Mouse (Mus musculus) 416B (cell line): ENCODE measurements around the gene Cxcl1.
A peak's percentile ranks its signal among the peaks of the same experiment; 100 is the strongest.
"Not testable (repeated sequence)": the region's sequence is repeated elsewhere in the genome, so short reads cannot be mapped to it uniquely, and the experiment has no call there.

ENCODE experiments used
- DNase-seq: peaks from one replicate; pipeline ENCODE4 v3.0.0; 2011; ENCODE audit warnings: low read depth

Gene Cxcl1

DNA sequence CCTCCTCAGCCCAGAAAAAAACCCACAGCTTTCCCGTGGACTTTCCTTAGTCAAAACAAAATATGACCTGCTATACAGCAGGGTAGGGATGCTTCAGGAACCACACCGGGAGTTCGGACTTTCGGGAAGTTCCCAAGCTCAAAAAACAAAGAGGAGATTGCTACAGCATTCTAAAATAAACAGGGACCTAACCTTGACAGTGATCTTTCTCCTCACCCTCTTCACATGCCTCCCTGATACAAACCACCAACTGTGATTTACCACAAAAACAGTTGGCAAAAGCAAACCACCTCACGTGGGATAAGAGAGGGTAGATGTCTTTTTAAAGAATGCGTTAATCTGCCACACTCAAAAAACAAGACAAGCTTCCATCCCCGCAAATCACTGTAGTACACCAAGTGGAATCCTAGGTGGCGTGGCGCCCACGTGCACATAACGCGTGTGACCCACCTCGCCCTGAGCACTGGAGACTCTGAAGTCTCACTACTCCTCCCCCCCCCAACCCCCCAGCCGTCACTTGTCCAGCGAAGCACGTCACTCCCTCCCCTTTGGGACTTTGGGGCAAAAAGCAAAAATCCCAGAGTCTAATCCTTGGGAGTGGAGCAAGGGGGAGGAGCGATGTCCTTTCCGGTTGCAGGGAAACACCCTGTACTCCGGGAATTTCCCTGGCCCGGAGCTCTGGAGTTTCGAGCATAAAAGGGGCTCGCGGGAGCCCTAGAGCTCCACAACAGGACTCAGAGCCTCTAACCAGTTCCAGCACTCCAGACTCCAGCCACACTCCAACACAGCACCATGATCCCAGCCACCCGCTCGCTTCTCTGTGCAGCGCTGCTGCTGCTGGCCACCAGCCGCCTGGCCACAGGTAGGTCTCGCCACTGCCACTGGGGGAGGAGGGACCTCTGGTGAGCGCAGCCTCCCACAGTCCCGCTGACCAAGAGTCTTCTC lies at the start of gene Cxcl1:
Gene Cxcl1, plus strand, starts transcription at position 723 of the 945 bp plus-strand sequence.
- no peak for DNase-seq

DNA sequence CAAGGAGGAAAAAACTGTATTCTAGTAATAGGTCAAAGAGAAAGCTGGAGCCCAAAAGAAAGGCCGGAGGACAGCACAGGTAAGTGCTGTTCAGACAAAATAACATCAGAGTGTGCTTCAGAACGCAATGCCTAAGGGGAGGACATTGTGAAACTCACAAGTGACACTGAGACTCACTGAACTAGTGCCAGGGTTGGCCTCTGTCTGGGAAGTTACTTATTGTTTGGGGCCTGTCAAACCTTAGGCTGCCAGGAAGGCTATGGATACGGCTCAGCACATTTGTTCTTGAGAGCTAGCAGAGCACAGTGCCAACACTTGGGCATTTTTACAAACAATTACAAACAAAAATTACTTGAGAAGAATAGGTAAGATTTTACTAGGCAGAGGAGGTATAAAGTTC lies 47.1 kb upstream of the Cxcl1 start:
- no peak for DNase-seq

DNA sequence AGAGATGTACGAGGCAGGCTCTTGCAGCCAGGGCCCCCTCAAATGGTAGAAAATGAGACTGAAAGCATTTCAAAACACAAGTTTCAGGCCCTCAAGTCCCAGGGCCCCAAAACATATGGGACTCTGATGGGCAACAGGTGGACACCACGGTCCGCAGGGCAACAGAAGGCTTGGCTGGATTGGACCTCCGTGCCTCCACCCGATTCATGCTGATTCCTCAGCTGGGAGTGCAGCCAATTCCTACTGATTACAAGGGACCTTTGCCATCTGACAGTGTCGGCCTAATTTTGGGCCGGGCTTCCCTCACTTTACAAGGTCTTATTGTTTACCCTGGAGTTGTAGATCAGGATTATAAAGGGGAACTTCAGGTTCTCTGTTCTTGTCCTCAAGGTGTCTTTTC lies 40.9 kb upstream of the Cxcl1 start:
- DNase-seq: not testable (repeated sequence)

DNA sequence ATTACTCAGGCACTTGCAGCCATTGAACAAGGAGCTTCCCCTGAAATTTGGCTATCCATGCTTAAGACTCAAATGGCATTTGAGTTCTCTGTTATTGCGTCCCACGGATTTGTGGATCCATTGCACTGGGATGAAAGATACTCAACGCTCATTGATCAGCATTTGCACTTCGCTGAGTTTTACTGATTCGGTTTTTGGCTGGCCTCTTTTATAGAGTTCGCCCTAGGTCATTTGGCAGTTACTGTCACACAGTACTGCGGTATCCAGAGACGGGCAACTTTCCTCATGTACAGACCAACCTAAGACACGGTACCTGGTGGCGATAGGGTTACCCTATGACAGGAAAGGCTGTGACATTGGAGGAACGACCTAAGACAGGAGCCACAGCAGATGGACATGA lies 39.6 kb upstream of the Cxcl1 start:
- DNase-seq: not testable (repeated sequence)

DNA sequence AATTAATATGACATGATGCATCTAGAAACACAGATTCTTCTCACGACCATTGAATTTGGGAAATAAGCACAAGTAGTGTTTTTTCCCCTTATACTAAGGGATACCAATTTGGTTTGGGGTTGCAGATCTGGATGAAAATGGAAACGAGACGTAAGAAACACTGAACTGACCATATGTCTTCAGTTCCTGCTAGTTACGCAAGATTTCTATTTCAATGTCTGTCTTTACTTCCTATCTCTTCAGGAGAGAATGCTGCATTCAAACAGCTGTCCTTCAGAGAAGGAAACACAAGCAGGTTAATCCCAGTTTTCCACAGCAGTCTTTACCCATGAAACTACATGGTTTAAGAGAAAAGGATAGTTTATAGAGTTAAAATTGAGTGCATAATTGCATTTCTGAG lies 37.8 kb upstream of the Cxcl1 start:
- DNase-seq: peak; percentile 50

DNA sequence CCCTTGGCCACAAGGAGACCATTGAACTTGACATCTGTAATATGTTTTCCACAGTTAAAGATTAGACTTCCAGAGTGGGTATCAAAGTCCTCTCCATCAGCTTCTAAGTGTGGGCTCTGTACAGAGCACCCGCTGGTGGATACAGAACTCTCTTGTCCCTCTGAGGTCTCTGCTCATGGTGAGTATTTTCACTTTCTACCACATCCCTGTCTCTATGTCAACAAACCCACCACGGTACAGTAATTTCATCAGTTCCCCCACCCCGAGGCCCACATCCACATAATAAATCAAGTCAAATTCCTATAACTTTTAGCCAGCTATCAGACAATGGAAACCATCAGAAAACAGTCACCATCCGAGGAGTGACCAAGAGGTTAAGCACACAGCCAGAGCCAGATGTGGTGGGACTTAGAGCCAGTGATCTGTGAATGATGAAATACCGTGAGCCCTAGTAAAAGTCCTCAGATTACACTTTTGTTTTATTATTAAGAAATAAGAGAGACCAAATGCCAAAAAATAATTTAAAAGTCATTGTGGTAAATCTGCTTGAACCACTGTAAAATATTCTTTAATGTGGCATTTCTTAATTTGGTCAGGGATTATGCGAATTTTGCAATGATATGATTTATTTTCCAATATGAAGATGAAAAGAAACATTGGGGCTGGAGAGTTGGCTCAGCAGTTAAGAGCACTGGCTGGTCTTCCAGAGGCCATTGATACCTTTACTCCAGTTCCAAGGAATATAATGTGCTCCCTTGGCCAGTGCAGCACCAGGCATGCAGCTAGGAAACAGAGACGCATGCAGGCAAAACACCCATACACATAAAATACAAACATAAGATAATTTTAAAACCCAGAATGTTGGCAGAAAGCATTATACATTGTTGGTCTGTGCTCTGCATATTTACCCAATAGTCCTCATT lies 35.5 kb upstream of the Cxcl1 start:
- no peak for DNase-seq

DNA sequence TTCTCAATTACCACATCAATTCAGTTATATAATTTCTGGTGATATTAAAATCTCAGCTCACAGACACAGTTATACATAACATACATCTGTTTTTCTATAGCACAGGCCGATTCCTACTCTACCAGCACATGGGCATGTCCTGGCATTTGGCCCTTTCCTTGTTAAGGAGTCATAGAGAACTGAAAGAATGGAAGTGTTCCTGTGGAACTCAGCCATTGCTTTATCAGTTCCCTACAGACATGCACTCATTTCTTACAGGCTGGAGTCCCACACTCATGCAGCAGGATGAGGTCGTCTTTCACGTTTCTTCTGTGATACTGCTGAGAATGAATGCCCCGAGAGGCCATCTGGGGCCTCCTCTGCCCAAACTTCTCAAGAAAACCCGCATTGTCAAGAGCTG lies 33.6 kb upstream of the Cxcl1 start:
- no peak for DNase-seq

DNA sequence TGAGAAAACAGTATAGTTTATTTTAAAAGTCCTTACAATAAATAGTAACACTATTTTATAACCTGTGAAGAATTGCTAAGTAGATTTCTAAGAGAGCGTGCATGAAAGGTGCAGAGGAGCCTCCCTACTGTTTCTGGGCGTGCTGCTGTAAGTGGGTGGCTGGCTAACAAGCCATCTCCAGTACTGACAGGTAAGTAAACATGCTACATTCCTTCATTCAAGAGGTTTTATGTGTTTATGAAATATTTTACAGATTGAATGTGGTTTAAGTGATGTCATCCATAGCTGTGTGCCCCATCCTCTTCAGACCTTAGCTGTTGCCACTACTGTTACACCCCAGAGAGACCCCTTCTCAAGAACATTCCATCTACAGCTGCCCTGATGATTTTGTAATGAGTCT lies 32.6 kb upstream of the Cxcl1 start:
- DNase-seq: no peak

DNA sequence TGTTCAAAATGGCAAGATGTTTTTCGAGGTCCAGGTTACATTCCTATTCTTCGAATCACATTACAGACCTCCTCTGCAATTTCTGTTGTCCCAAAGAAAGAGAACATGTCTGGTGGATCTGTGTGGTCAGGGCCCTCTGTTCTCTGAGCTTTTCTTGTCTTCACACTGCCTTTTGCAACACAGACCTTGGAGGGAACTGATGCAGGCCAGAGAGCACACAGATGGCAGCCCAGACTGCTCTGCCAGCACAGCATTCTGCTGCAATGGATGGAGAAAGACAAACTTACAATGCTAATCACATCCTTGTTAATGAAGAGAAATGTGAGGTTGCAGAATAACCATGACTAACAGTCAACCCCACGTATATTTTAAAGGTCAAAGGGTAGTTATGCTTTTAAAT lies 32.0 kb upstream of the Cxcl1 start:
- DNase-seq: no peak

DNA sequence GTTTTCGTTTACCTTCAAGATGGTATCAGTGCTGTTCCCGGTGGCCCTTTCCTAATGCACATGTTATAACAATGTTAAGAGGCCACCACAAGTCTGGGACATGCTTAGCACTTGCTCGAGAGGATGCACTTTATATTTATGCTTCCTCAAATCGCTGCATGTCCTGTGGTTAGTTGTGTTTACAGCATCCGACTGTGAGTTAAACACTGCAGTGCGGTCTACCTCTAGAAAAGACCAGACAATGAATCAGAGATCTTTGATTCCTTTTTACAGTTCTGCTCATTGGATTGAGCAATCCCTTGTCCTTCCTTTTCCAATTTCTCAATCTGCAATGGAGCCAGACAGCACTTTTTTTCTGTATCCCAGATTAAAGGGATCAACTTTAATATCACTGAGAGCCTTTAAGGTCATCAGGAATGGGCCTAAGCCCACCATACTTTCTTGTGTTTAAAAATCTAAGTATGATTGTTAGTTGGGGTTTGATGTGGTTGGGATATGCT lies 29.1 kb upstream of the Cxcl1 start:
- DNase-seq: no peak

DNA sequence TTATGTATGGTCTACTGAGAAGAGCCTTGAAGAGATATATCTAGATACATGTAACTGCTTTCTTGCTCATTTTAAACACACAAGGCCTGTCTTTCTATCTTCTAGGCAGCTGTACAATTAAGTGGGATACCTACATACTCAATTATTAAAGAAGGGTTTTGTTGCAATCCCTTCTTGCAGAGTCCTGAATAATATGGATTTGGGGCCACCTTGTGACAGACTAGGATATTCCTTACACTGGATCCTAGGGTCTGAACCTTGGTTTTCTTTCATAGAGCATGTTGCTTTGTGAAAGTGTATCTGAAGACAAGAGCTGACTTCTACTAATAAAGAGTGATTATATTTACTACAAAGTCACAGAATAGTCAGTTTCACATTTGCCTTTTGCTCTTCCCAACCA lies 24.3 kb upstream of the Cxcl1 start:
- peak; percentile 57 for DNase-seq

DNA sequence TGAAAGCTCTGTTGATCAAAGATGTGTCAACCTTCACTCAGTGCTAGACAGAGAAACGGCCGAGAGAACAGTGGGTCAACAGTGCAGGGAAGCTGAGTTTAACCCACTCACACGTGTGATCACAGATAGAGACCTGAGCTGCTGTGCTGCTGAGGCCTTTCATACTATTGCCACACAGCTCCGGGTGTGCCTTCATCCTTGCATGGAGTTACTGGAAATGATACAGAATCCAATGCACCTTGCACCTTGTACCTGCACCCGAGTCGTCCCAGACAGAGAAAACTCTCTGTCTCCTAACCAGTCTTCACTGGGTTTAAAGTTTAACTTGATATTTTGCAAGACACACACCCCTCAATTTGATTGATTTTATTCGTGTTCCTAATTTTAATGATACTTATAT lies 18.7 kb upstream of the Cxcl1 start:
- DNase-seq: no peak

DNA sequence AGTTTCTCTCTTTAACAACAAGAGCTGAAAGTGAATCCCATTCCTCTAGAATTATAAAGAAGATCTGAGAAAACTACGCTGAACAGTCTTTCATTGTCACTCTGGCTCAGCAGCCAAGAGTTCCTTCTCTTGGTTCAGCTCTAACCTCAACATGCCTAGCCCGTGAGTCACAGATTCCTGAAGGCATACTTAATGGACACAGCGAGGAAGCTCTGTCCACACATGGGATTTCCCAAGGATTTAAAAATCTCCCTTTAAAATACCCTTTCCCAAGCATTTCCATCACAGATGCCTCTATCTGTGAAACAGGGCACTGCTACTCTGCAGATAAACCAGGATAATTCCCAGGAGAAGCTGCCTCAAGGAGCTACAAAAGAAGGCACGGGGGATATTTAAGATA lies 15.0 kb upstream of the Cxcl1 start:
- no peak for DNase-seq

DNA sequence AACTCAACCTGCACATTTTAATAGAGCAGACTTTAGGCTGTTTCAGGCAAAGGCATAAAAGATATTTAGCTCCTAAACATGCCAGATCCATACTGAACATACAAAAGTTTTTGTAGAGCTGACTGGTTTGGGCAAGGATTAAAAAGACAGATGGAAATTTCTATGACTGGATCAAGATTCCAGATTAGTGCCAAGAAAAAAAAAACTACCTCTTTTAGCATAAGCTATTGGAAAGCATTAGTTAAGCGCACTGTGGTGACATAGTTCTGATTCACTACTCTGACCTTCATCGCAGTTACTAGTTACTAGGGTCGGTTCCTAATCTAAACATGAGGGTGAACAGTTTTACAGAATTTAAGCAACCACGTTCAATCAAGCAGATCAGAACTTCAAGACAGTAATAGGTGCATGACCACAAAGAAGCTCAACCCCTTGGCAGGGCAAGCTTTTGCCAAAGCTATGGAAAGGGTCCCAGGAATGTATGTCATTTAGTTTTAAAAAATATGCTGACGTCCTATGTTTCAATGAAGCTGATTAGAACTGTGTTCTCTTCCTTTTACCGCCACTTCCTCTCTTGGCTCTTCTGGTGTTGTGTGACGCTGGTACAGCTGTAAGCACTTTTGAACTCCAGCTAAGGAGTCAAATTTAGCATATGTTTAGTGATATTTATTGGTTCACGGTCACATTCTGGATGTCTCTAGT lies 14.4 kb upstream of the Cxcl1 start:
- peak; percentile 40 for DNase-seq

DNA sequence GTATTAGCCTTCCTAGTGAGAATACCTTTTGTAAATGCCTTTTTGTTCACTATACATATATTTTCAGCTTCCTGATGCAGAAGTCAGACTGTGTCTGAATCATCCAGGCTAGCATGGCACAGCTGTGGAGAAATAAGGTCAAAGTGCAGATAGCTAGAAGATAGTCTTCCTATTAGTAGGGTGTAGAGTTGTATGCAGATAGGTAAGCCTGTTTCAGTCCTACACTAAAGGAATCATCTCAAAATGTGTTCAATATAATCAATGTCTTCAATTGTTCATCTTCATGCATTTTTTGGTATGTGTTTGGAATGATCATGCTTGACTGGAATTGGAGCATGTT lies 13.9 kb upstream of the Cxcl1 start:
- DNase-seq: no peak

DNA sequence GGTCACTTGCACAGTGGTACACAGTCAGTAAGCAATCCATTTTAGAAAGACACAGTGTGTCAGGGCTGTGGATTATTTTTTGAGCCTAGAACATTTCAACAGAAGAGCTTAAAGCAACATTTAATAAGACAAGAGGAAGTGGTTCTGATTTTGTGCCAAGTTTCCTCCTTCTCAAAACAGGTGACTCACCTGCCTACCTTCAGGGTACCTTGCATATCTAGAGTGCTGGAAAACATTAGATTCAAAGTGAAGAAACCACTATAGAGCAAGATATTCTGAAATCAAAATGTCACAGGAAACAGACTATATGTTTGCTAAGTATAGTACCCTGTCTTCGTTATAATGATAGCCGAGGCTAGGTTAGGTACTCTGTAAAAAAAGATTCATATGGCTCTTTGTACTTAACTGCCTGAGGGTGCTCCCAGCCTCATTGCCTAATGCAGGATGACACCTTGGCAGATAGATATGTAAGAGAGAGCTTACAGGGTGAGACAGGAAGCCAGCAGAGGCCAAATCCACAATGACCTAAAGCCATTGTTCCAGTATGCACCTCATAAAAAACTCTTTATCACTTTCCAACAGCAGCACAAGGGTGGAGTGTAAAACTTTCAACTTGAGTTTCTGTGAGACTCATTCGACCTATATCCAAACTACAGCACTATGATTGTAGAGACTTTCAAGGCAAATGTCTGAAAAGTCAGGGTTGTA lies 11.6 kb upstream of the Cxcl1 start:
- peak; percentile 52 for DNase-seq

DNA sequence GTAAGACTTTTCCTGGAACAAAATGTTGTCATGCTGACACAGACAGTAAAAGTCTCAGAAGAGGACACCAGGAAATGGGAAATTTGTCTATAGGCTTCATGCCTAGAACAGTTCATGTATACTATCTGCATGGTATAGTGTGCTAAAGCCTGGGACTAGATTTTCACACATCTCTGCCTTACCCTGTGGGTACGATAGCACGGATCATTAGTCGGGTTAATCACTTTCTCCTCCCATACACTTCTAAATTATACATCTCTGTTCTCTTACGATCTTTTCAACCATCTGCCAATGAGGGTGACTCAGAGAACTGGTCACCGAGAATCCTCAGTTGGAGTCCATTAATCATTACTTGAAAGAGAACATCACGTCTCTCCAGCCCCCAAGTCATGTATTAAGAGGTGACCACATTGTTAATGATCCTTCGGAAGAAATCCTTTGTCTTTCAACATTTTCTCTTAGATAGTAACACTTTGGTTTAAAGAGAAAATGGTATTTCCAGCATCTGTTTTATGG lies 10.6 kb upstream of the Cxcl1 start:
- no peak for DNase-seq

DNA sequence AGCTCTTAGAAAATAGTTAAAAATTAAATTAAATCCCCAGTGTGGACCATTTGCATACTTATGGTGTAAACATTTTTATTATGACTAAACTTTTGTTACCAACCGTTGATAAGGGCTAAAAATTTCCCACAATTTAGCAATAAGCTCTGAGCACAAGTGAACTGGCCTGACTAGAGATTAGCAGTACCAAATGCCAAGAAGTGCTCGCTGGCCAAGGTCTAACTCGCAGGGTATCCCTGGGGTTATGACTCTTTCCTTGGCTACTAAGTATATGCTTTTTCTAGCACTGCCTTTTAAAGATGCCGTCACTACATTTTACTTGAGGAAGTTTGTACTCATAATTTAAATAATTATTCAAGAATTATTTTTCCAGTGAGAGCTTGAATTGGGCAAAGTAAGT lies 10.0 kb upstream of the Cxcl1 start:
- DNase-seq: no peak

DNA sequence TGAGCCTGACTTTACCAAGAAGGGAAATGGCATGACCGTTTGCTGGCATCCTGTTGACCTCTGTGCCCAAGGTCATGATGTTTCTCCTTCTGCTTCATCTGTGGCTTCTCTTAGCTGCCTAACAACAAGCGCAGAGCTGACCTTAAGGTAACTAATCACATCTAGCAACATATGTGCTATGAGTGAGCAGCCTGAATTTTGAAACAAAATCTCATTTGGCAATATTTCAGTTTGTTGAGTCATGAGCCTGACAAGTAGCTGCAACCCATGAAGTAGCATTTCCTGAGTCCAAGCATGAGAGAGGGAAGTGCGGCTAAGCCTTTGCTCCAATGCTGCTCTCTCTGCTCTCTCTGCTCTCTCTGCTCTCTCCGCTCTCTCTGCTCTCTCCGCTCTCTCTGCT lies 9.4 kb upstream of the Cxcl1 start:
- DNase-seq: peak; percentile 96

DNA sequence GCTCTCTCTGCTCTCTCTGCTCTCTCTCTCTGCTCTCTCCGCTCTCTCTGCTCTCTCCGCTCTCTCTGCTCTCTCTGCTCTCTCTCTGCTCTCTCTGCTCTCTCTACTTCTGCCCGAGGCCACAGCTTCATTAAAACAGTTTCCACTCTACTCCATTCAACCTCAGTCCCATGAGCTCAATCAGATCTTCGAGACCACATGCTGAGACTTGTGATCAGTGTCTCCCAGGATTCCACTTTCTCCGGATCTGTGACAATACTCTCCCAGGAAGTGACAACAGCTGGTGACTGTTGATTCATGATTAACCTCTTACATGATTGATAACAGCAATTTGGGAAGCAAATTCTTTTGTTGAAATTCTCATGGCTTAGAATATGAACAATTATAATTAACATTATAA lies 8.9 kb upstream of the Cxcl1 start:
- DNase-seq: peak; percentile 50

DNA sequence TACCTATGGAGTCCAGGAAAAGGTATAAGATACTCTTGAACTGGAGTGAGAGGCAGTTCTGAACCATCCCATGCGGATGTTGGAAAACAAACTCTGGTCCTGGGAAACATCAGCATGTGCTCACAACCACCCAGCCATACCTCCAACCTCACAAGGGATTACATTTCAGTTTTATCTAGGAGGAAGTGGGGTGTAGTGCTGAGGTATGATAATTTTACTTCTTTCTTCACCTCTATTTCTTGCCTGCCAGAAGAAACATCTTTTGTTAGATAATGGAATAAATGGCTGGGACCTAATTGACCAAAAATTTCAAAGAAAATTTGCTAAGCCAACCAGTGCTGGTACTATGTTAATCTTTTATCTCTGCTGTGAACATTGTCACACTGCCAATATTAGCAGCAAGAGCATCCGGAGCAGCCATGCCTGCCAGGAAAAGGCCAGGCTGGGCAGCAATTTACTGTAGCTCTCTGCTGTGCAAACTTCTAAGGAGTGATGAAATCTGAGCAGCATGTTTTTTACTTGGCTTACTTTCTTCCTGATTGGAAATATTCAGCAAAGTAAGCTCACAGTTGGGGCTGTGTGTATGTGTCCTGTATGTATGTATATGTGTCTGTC lies 6.3 kb upstream of the Cxcl1 start:
- DNase-seq: peak; percentile 94
